Mouse (Mus musculus) embryonic facial prominence, embryonic 12.5 days (tissue): ENCODE results near the gene Muc3a. TPM values are rescaled to one million over a fixed set of nuclear protein-coding genes. Genes with fewer than 3 reads are reported as not detected.

Experiments used
- ATAC-seq: fragments of 200-750 bp; cut with Nextera tagmentation; 2 replicates; pipeline ENCODE4 v1.8.0; 2017; ENCODE audit not compliant: insufficient number of reproducible peaks, insufficient read depth, low FRiP score, low TSS enrichment
- H3K27ac ChIP-seq: fragments of 300-500 bp; sonication (generic); 2 replicates; pipeline ENCODE4 v1.5.1; 2016; ENCODE audit warnings: mild to moderate bottlenecking
- H3K27me3 ChIP-seq: fragments of 300-500 bp; sonication (generic); 2 replicates; pipeline ENCODE4 v1.6.1; 2016; ENCODE audit warnings: mild to moderate bottlenecking, moderate library complexity
- H3K36me3 ChIP-seq: fragments of 300-500 bp; sonication (generic); 2 replicates; pipeline ENCODE4 v1.6.1; 2016; ENCODE audit warnings: mild to moderate bottlenecking
- H3K4me1 ChIP-seq: fragments of 300-500 bp; sonication (generic); 2 replicates; pipeline ENCODE4 v1.6.1; 2016
- H3K4me2 ChIP-seq: fragments of 300-500 bp; sonication (generic); replicated peaks from 2 replicates; pipeline ENCODE4 v1.6.1; 2016; ENCODE audit warnings: mild to moderate bottlenecking, moderate library complexity
- H3K4me3 ChIP-seq: fragments of 300-500 bp; sonication (generic); 2 replicates; pipeline ENCODE4 v1.5.1; 2016; ENCODE audit warnings: mild to moderate bottlenecking
- H3K9ac ChIP-seq: fragments of 300-500 bp; sonication (generic); 2 replicates; pipeline ENCODE4 v1.6.1; 2016; ENCODE audit warnings: mild to moderate bottlenecking, moderate library complexity
- H3K9me3 ChIP-seq: fragments of 300-500 bp; sonication (generic); 2 replicates; pipeline ENCODE4 v1.6.1; 2016; ENCODE audit warnings: mild to moderate bottlenecking, moderate library complexity
- WGBS: fragments of 180-500 bp; shearing (Covaris S2); methylation state at CpG from one replicate; pipeline ENCODE4 v1.1.7; 2016; 5-methylcytosine and 5-hydroxymethylcytosine counted together
- polyA plus RNA-seq: library from polyadenylated mRNA; unstranded; fragments of >200 nt; fragmentation: Nextera tagmentation; extraction: Ambion mirVana; gene quantifications from 2 replicates; pipeline ENCODE4 v1.2.1, GENCODE M21; 2016

Gene Muc3a
- polyA plus RNA-seq, 1 experiment from 2014 or later: 0.08 TPM

DNA sequence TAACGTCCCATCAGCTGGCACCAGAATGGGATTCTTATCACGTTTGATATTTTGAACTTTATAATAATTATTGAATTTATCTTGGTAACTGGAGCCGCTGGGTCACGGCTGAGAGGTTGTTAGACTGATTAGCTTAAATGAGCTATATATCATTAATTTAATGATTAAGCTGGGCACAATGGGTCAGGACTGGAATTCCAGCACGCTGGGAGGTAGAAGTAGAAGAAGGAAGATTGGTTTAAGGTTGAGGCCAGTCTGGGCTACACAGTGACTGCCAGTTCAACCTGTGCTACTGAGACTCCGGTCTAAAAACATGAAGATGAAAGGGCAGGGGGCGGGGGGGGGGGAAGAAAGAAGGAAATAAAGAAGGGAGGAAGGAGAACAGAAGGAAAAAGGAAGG, 40.7 kb downstream of the Muc3a start:
- no peaks in the 10 kb centered on the region for H3K9me3 ChIP-seq
- no peak overlapping the region for H3K4me3 ChIP-seq
- H3K4me1 ChIP-seq: no peaks in the 10 kb centered on the region
- WGBS: 77% methylated on average over 7 of the region's 7 CpGs
- H3K27me3 ChIP-seq: no peaks in the 10 kb centered on the region
- no peaks in the 10 kb centered on the region for H3K36me3 ChIP-seq
- no peak overlapping the region for H3K9ac ChIP-seq
- no peak for ATAC-seq
- H3K4me2 ChIP-seq: no peak overlapping the region
- no peak overlapping the region for H3K27ac ChIP-seq

DNA sequence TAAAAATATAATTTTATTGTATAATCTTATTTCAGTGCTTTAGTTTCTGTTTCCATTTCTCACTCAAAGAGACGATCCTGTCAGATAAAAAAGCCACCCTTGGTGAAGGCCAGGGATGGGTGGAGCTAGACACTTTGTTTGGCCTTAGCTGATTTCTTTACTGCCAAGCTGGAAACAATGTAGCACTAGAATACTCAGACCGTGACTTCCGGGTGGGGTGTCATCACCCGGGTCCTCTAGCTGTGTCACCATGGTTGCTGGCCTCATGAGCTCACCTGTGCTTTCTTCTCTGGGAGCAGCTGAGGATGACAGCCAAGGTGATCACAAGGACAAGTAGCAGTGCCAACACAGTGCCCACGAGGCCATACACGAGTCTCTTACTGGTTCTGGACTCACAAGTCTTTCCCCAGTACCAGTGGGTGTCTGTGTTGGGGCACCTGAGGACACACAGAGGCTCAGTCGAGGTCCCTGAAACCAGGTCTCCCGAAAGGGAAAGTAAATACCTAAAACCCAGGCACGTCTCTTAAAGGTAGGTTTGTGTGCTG, 41.3 kb downstream of the Muc3a start:
- 78% methylated on average over 9 of the region's 9 CpGs for WGBS
- no peaks in the 10 kb centered on the region for H3K36me3 ChIP-seq
- no peak overlapping the region for H3K4me3 ChIP-seq
- H3K4me2 ChIP-seq: no peak overlapping the region
- H3K9me3 ChIP-seq: no peaks in the 10 kb centered on the region
- no peak overlapping the region for H3K9ac ChIP-seq
- ATAC-seq: no peak
- H3K4me1 ChIP-seq: no peaks in the 10 kb centered on the region
- H3K27me3 ChIP-seq: no peaks in the 10 kb centered on the region
- no peak overlapping the region for H3K27ac ChIP-seq

DNA sequence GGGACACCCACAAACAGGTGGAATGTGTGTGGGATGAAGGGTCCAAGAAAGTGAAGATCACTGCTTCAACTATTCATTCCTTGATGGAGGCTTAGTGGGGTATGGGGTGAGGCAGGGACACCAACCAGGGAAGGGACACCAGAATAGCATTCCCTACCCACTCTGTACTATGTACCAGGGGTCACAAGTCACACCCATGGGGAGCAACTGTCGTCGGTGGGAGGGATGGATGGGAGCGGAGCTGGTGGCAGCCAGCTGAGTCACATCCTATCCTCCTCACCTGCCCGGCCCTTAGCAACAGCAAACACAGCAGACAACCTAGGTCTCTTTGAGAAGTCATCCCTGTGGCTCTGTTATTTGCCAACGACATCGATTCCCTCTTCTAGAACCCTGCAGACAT, 44.6 kb downstream of the Muc3a start:
- Histone ChIP-seq H3K27ac (no peak overlapping the region), H3K4me3 (no peak overlapping the region), H3K36me3 (no peaks in the 10 kb centered on the region), H3K9ac (no peak overlapping the region), H3K4me1 (no peaks in the 10 kb centered on the region), H3K4me2 (no peak overlapping the region), H3K27me3 (no peaks in the 10 kb centered on the region), H3K9me3 (no peaks in the 10 kb centered on the region)
- WGBS: 83% methylated on average over 6 of the region's 6 CpGs
- no peak for ATAC-seq

DNA sequence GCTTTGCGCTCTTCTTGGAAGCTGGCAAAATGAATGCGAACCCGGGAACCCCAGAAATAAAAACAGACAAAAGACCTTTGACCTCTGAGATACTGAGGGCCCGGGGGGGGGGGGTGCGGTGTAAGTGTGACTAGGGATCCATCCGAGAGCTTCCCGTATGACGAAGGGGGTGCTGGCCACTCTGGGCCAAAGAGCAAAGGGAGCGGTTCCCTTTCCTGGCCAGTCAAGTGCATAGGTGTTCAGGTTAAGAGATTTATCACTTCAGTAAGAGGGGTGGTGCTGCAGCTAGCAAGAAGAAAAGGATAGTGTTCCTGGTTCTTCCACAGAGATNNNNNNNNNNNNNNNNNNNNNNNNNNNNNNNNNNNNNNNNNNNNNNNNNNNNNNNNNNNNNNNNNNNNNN, 46.2 kb downstream of the Muc3a start:
- 75% methylated on average over 9 of the region's 9 CpGs for WGBS

DNA sequence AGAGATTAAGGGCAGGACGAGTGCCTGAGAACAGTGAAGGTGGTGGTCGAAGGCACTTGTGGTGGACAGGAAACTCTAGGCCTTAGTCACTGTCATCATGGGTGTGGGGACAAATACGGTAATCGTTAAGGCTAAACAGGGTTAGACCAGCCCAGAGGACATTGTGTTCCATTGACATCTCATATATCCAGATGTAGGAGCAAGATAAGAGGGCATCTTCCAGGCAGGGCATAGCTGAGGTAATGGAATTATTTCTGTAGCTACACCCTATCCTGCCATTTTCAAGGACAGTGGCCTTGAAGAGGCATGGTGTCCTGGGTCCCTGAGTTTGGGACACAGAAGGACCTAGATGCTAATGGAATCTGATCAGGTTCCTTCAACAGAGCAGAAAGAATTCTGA, 50.3 kb downstream of the Muc3a start:
- Histone ChIP-seq H3K4me2 (no peak overlapping the region), H3K27me3 (no peaks in the 10 kb centered on the region), H3K36me3 (no peaks in the 10 kb centered on the region), H3K4me3 (no peak overlapping the region), H3K27ac (no peak overlapping the region), H3K9ac (no peak overlapping the region), H3K4me1 (no peaks in the 10 kb centered on the region), H3K9me3 (peaks cover 10% of the 10 kb centered on the region)
- no peak for ATAC-seq
- WGBS: 70% methylated on average over 4 of the region's 4 CpGs

More for the DNA sequence above, 46.2 kb downstream of the Muc3a start:
- Histone ChIP-seq H3K4me3 (no peak overlapping the region), H3K36me3 (no peaks in the 10 kb centered on the region), H3K9ac (no peak overlapping the region), H3K4me1 (no peaks in the 10 kb centered on the region), H3K4me2 (no peak overlapping the region), H3K27ac (no peak overlapping the region), H3K27me3 (no peaks in the 10 kb centered on the region), H3K9me3 (no peaks in the 10 kb centered on the region)
- no peak for ATAC-seq

DNA sequence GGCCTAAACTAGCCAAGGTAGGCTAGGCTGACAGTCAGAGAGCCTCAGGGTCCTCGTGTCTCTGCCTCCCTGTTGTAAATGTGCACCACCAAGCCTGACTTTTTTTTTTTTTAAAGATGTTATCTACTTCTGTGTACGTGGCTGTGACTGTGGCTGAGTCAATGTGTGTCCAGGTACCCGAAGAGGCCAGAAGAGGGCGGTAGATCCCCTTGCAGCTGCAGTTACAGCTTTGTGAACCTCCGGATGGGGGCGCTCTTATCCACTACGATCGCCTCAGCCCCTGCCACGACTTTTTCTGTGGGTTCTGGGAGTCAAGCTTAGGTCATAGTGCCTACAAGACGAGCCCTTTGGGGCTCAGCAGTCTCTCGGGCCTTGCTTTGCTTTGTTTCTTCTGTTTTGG, 52.7 kb downstream of the Muc3a start:
- Histone ChIP-seq H3K9me3 (peaks cover 19% of the 10 kb centered on the region), H3K4me1 (no peaks in the 10 kb centered on the region), H3K4me2 (no peak overlapping the region), H3K9ac (no peak overlapping the region), H3K4me3 (no peak overlapping the region), H3K27me3 (no peaks in the 10 kb centered on the region), H3K27ac (no peak overlapping the region), H3K36me3 (no peaks in the 10 kb centered on the region)
- no peak for ATAC-seq
- WGBS: 34% methylated on average over 11 of the region's 11 CpGs

Other genes with a start within 250 kb of the Muc3a start
- gene Cldn15, start 245.8 kb downstream of the Muc3a start, polyA plus RNA-seq: 0.17 TPM in 1 of 2 replicates, not detected in the other
- gene Plod3, start 225.4 kb downstream of the Muc3a start, polyA plus RNA-seq: 41.5 and 51.4 TPM in 2 replicates
- 115 and 128 TPM in 2 replicates for gene Znhit1, start 224.4 kb downstream of the Muc3a start, polyA plus RNA-seq
- gene Vgf, start 186.0 kb downstream of the Muc3a start, polyA plus RNA-seq: 1.2 and 2.5 TPM in 2 replicates
- gene Ap1s1, start 166.3 kb downstream of the Muc3a start, polyA plus RNA-seq: 173 and 175 TPM in 2 replicates
- 0.25 and 0.36 TPM in 2 replicates for gene Serpine1, start 140.1 kb downstream of the Muc3a start, polyA plus RNA-seq
- gene Trim56, start 96.2 kb downstream of the Muc3a start, polyA plus RNA-seq: 6.6 and 6.8 TPM in 2 replicates
- gene Muc3, start 63.1 kb downstream of the Muc3a start, polyA plus RNA-seq: not detected in 2 replicates
- gene Ache, start 75.1 kb upstream of the Muc3a start, polyA plus RNA-seq: 7.1 and 8.2 TPM in 2 replicates
- 6.7 and 8.2 TPM in 2 replicates for gene Ufsp1, start 82.2 kb upstream of the Muc3a start, polyA plus RNA-seq
- 171 and 177 TPM in 2 replicates for gene Srrt, start 95.3 kb upstream of the Muc3a start, polyA plus RNA-seq
- 87.1 and 93.4 TPM in 2 replicates for gene Trip6, start 102.0 kb upstream of the Muc3a start, polyA plus RNA-seq
- gene Slc12a9, start 121.2 kb upstream of the Muc3a start, polyA plus RNA-seq: 16.0 and 18.8 TPM in 2 replicates
- 87.3 and 91.6 TPM in 2 replicates for gene Ephb4, start 137.7 kb upstream of the Muc3a start, polyA plus RNA-seq